Mouse (Mus musculus) spleen, adult 2 months (tissue): ENCODE results near the gene Cnot10. TPM values are rescaled to one million over a fixed set of nuclear protein-coding genes. Genes with fewer than 3 reads are reported as not detected.

Experiments used
- DNase-seq, 2 experiments: peaks; one replicate each; pipeline versions ENCODE4 v3.0.0 to v3.0.0-alpha.2; 2012 to 2021; ENCODE audit warnings: low spot score in 2 of 2, low read depth in 1 of 2
- H3K27ac ChIP-seq: fragments of 200-500 bp; 2 replicates; pipeline ENCODE4 v1.5.1; 2012; ENCODE audit warnings: low read length, inconsistent platforms; ENCODE audit not compliant: insufficient read depth
- H3K27me3 ChIP-seq: fragments of 200-500 bp; 2 replicates; pipeline ENCODE4 v1.6.1; 2012; ENCODE audit warnings: mild to moderate bottlenecking, moderate library complexity, low read length, inconsistent platforms; ENCODE audit not compliant: control insufficient read depth, insufficient read depth
- H3K36me3 ChIP-seq: fragments of 200-500 bp; 2 replicates; pipeline ENCODE4 v1.6.1; 2012; ENCODE audit warnings: mild to moderate bottlenecking, low read length, inconsistent platforms; ENCODE audit not compliant: control insufficient read depth, insufficient read depth
- H3K4me1 ChIP-seq: fragments of 200-500 bp; 2 replicates; pipeline ENCODE4 v1.6.1; 2011; ENCODE audit warnings: inconsistent platforms; ENCODE audit not compliant: control insufficient read depth, insufficient read depth, insufficient read length
- H3K4me3 ChIP-seq: fragments of 200-500 bp; 2 replicates; pipeline ENCODE4 v1.5.1; 2011; ENCODE audit warnings: mild to moderate bottlenecking, inconsistent platforms; ENCODE audit not compliant: insufficient read depth, insufficient read length; ENCODE audit errors: extremely low read depth
- CTCF ChIP-seq: fragments of 200-500 bp; IDR thresholded peaks from 2 replicates; pipeline ENCODE4 v1.5.1; 2011; ENCODE audit warnings: mild to moderate bottlenecking, inconsistent platforms; ENCODE audit not compliant: insufficient read depth, insufficient read length, insufficient replicate concordance; ENCODE audit errors: extremely low read depth
- POLR2A ChIP-seq: fragments of 200-500 bp; IDR thresholded peaks from 2 replicates; pipeline ENCODE4 v1.6.1; 2011; ENCODE audit warnings: low read depth, low read length, inconsistent platforms
- WGBS: fragments of 180-500 bp; shearing (Covaris S2); methylation state at CpG from one replicate; pipeline ENCODE4 v1.1.7; 2018; 5-methylcytosine and 5-hydroxymethylcytosine counted together
- polyA plus RNA-seq: library from polyadenylated mRNA; depleted of rRNA; stranded (reverse); fragments of >200 nt; gene quantifications from 2 replicates; pipeline ENCODE4 v1.2.3, GENCODE M21; 2012; rRNA removed

The Cnot10 gene
- 18.7 and 18.8 TPM in 2 replicates for polyA plus RNA-seq

DNA sequence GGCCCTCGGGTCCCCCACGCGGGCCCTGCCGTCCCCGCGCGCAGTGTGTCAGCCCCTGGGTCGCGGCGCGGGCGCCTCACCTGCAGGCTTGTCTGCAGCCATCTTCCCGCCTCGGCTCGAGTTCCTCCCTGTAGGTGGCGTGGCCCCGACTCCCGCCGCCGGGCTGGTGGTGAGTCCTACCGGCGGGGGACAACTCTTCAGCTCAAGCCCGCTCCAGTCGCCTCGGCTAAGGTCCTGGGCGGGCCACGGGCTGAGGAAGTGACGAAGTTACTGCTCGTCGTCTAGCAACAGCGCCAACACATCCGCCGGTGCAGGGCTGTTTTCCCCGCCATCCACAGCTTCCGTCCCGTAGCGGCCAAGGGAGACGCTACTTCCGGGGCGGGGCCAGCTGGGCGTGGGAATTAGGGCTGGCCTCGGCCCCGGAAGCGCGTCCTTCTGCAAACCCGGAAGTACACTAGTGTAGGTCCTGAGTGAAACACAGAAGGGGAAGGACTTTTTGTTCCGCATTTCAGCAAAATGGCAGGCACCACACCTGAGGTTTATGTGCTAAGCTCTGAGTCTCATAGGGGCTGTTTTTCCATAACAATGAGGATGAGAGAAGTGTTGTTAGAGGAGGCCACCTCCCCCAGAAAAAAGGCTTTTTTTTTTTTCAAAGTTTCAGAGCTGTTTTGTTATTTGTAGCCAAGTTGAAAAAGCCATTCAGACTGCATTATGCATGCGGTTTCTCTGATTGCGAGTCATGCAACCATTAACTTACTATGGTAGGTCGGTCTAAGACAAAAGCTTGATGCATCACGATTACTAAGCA, at the start of gene Cnot10:
TSS of gene Cnot10 (minus strand) at position 346 of the 808 bp plus-strand sequence.
- Histone ChIP-seq H3K36me3 (no peaks in the 10 kb centered on the region), H3K4me3 (peak within 1 kb of the TSS; percentile 81), H3K27ac (peak within 1 kb of the TSS; percentile 80), H3K27me3 (no peaks in the 10 kb centered on the region), H3K4me1 (peaks cover 2% of the 10 kb centered on the region; the same call in 1 of the 2 replicates)
- DNase-seq: peak; percentile 98 to 99
- TF ChIP-seq POLR2A (0 out of 2 replicates have a peak, but pooled peaks have one; percentile 19), CTCF (no peak)
- WGBS: 6% methylated on average over 51 of the region's 51 CpGs

DNA sequence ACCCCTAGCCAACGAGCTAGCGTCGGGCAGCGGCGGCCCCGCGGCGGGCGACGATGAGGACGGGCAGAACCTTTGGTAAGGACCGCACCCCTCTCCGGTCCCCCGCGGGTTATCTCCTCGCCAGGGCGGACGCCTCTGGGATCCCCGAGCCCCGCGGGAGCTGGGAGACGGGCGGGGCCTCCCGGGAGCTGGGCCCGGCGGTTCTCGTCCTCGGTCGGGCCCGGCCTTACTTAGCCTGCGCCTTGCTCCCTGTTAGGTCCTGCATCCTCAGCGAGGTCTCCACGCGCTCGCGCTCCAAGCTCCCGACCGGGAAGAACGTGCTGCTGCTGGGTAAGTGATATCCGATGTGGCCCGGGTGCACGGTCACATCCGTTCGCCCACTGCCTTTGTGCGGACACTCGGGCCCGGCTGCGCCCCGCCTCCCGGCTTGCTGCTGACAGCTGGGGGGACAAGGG, 49.0 kb upstream of the Cnot10 start:
- WGBS: under 1% methylated on average over 50 of the region's 50 CpGs
- Histone ChIP-seq H3K4me3 (peak overlapping the region; percentile 94), H3K27me3 (no peaks in the 10 kb centered on the region), H3K27ac (peak overlapping the region; percentile 78), H3K36me3 (no peaks in the 10 kb centered on the region; the same call in 1 of the 2 replicates), H3K4me1 (peaks cover 9% of the 10 kb centered on the region; the same call in 1 of the 2 replicates)
- TF ChIP-seq CTCF: no peak
- TF ChIP-seq POLR2A: no peak
- DNase-seq: peak in 1 of 2 experiments; percentile 11

DNA sequence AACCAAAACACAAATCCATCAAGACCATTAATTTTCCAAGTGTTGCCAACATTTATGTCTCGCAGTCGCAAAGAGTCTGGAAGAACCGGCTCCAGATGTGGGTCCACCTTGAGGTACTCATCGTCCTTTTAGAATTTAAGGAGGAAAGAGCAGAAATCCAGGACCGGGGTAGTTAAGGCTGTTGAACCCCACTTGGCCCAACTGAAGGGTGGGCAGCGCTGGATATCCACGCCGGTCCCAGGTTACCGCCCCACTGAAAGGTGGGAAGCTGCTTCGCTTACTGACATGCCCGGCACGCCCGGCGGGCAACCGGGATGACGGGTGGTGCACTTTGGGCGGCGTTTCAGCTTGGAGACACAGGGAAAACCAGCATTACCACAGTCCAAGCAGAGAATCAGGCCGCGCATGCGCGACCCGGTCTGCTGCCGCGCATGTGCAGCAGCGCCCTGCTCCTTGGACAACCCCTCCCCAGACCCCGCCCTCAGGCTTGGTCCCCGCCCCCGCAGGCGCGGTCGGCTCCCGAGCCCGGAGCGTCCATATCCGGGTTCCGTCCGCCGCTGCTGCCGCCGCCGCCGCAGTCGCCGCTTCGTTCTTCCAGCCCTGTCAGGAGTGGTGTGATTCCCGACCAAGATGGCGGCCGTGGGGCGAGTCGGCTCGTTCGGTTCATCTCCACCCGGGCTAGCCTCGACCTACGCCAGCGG, 48.4 kb upstream of the Cnot10 start, which contains the start of gene Dync1li1:
TSS of gene Dync1li1 (plus strand) at position 539 of the 701 bp plus-strand sequence.
- DNase-seq: peak; percentile 80 to 97
- H3K36me3 ChIP-seq: no peaks in the 10 kb centered on the region; the same call in 1 of the 2 replicates
- TF ChIP-seq POLR2A (peak; percentile 8; the same call in 1 of the 2 replicates), CTCF (no peak)
- peak within 1 kb of the TSS; percentile 94 for H3K4me3 ChIP-seq
- peak within 1 kb of the TSS; percentile 78 for H3K27ac ChIP-seq
- peaks cover 9% of the 10 kb centered on the region; the same call in 1 of the 2 replicates for H3K4me1 ChIP-seq
- WGBS: 1% methylated on average over 46 of the region's 57 CpGs
- no peaks in the 10 kb centered on the region for H3K27me3 ChIP-seq

DNA sequence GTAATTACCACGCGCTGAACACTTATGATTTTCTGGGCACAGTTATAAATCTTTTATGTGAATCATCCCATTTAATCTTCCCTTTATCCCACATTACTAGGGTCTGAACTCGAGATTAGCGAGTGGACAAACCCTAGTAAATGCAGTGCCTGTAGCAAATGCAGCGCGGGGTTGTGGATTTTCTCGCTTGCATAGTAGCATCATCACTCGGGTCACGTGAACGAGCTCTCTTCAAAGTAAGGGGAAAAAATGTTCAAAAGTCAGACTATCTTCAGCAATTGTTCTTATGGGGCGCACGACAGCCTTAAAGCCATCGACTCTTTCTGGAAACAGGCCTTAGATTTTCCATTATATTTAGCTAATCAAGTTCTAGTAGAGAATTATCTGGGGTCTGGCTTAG, 47.7 kb upstream of the Cnot10 start:
- no peak for DNase-seq
- Histone ChIP-seq H3K4me1 (peaks cover 9% of the 10 kb centered on the region; the same call in 1 of the 2 replicates), H3K27me3 (no peaks in the 10 kb centered on the region), H3K4me3 (no peak overlapping the region), H3K27ac (no peak overlapping the region), H3K36me3 (no peaks in the 10 kb centered on the region)
- WGBS: 86% methylated on average over 13 of the region's 13 CpGs
- TF ChIP-seq CTCF: no peak
- no peak for TF ChIP-seq POLR2A

DNA sequence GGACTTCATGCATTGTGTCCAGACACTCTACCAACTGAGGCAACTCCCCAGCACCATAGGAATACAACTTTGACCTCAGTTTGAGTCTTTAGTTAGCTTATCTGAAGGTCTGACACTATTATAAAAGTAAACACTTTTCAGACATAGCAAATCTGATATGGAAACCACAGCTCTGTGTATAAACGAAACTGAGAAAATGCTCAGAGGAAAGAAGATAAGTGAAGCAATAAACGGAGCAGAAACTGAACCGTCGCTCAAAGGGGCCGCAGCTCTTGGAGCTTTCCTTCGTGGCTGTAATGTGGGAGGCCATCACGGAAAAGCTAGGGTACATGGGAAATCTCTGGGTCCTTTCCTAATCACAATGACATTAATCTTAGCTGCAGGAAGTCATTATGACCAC, 46.3 kb upstream of the Cnot10 start:
- H3K4me1 ChIP-seq: peaks cover 9% of the 10 kb centered on the region; the same call in 1 of the 2 replicates
- TF ChIP-seq POLR2A (no peak), CTCF (no peak)
- 77% methylated on average over 7 of the region's 7 CpGs for WGBS
- H3K27me3 ChIP-seq: no peaks in the 10 kb centered on the region
- no peak overlapping the region for H3K4me3 ChIP-seq
- no peak for DNase-seq
- H3K36me3 ChIP-seq: no peaks in the 10 kb centered on the region
- no peak overlapping the region for H3K27ac ChIP-seq

DNA sequence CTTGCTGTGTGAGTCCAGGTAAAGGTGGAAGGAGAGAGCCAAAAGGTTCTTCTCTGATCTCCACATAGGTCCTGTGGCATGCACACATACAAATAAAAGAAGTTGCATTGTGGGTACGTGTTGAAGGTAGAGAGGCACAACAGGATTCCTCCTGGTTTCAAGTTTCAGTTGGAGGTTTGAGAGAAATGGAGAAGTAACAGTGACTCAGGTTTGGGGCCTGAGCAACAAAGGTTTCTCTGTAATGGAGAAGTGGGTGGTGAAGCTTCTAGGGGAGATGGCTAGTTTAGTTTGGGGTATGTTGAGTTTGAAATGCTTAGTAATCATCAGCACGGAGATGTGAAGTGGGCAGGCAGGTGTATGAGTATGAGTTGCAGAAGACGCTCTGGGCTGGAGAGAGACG, 42.2 kb upstream of the Cnot10 start:
- TF ChIP-seq CTCF (no peak), POLR2A (no peak)
- no peak overlapping the region for H3K27ac ChIP-seq
- 51% methylated on average over 4 of the region's 4 CpGs for WGBS
- no peak overlapping the region for H3K4me3 ChIP-seq
- no peaks in the 10 kb centered on the region for H3K27me3 ChIP-seq
- H3K36me3 ChIP-seq: no peaks in the 10 kb centered on the region
- no peaks in the 10 kb centered on the region for H3K4me1 ChIP-seq
- DNase-seq: no peak
